Mouse (Mus musculus) kidney, adult 2 months (tissue): ENCODE results near the gene Vps36. TPM values are rescaled to one million over a fixed set of nuclear protein-coding genes. Genes with fewer than 3 reads are reported as not detected.

Experiments used
- DNase-seq: peaks from one replicate; pipeline ENCODE4 v3.0.0; 2021
- H3K27ac ChIP-seq: fragments of 200-500 bp; 2 replicates; pipeline ENCODE4 v1.5.1; 2012; ENCODE audit warnings: low read depth, low read length, control low read depth, inconsistent platforms; ENCODE audit not compliant: insufficient read depth
- H3K27me3 ChIP-seq: fragments of 200-500 bp; replicated peaks from 2 replicates; pipeline ENCODE4 v1.6.1; 2012; ENCODE audit warnings: mild to moderate bottlenecking, moderate library complexity, low read length, inconsistent platforms; ENCODE audit not compliant: control insufficient read depth, insufficient read depth
- H3K36me3 ChIP-seq: fragments of 200-500 bp; 2 replicates; pipeline ENCODE4 v1.6.1; 2012; ENCODE audit warnings: mild to moderate bottlenecking, moderate library complexity, low read length, inconsistent platforms; ENCODE audit not compliant: control insufficient read depth, insufficient read depth
- H3K4me1 ChIP-seq: fragments of 200-500 bp; 2 replicates; pipeline ENCODE4 v1.6.1; 2011; ENCODE audit warnings: low read length; ENCODE audit not compliant: control insufficient read depth, insufficient read depth
- H3K4me3 ChIP-seq: fragments of 200-500 bp; 2 replicates; pipeline ENCODE4 v1.5.1; 2011; ENCODE audit warnings: mild to moderate bottlenecking, low read depth, low read length, control low read depth; ENCODE audit not compliant: insufficient read depth
- CTCF ChIP-seq: fragments of 200-500 bp; conservative IDR thresholded peaks from 2 replicates; pipeline ENCODE4 v1.5.1; 2011; ENCODE audit warnings: low read depth, mild to moderate bottlenecking, control low read depth, low read length, moderate library complexity, mixed read lengths; ENCODE audit not compliant: insufficient read depth, insufficient read length
- POLR2A ChIP-seq: fragments of 200-500 bp; IDR thresholded peaks from one replicate; pipeline ENCODE4 v1.6.1; 2011; ENCODE audit warnings: low read depth, low read length, control low read depth
- WGBS: fragments of 180-500 bp; shearing (Covaris S2); methylation state at CpG from one replicate; pipeline ENCODE4 v1.1.7; 2018; 5-methylcytosine and 5-hydroxymethylcytosine counted together
- polyA plus RNA-seq: library from polyadenylated mRNA; depleted of rRNA; stranded (reverse); fragments of >200 nt; gene quantifications from 2 replicates; pipeline ENCODE4 v1.2.3, GENCODE M21; 2012

The Vps36 gene
- polyA plus RNA-seq, 1 experiment = 15.0 TPM

- H3K27me3 ChIP-seq = no peaks in the 10 kb centered on the region
- 95% methylated on average over 10 of the region's 10 CpGs for WGBS
- no peak overlapping the region for H3K4me3 ChIP-seq
- H3K36me3 ChIP-seq = peaks cover 4% of the 10 kb centered on the region
- H3K27ac ChIP-seq = no peak overlapping the region
- no peak for DNase-seq
- H3K4me1 ChIP-seq = no peaks in the 10 kb centered on the region
- no peak for TF ChIP-seq CTCF
- no peak for TF ChIP-seq POLR2A
Measured at GRCm38 (mm10) chr8:22214826-22215225, 22.2 kb downstream of the Vps36 start.

- 54% methylated on average over 8 of the region's 8 CpGs for WGBS
- Histone ChIP-seq H3K4me1 (no peaks in the 10 kb centered on the region; the same call in 1 of the 2 replicates), H3K36me3 (no peaks in the 10 kb centered on the region), H3K27ac (no peak overlapping the region), H3K4me3 (no peak overlapping the region), H3K27me3 (no peaks in the 10 kb centered on the region)
- TF ChIP-seq CTCF (no peak), POLR2A (no peak)
- DNase-seq = no peak
Measured at GRCm38 (mm10) chr8:22226361-22226760, 33.8 kb downstream of the Vps36 start.

- peak within 1 kb of the TSS; percentile 71 for H3K4me3 ChIP-seq
- WGBS = 2% methylated on average over 39 of the region's 39 CpGs
- H3K27ac ChIP-seq = no peak within 1 kb of the TSS; the same call in 1 of the 2 replicates
- no peaks in the 10 kb centered on the region; the same call in 1 of the 2 replicates for H3K4me1 ChIP-seq
- peak; percentile 82 for DNase-seq
- H3K27me3 ChIP-seq = no peaks in the 10 kb centered on the region
- H3K36me3 ChIP-seq = no peaks in the 10 kb centered on the region
- TF ChIP-seq CTCF (0 out of 2 replicates have a peak, but pooled peaks have one; percentile 1), POLR2A (no peak)
Measured at GRCm38 (mm10) chr8:22227061-22227877, 34.7 kb downstream of the Vps36 start, which contains the start of gene Thsd1. TSS of gene Thsd1 (plus strand) at chr8:22227313.

GRCm38 (mm10) chr8:22228621-22229020, 36.0 kb downstream of the Vps36 start:
- peak overlapping the region; percentile 43; the same call in 1 of the 2 replicates for H3K4me3 ChIP-seq
- no peaks in the 10 kb centered on the region; the same call in 1 of the 2 replicates for H3K4me1 ChIP-seq
- TF ChIP-seq POLR2A = no peak
- no peak for TF ChIP-seq CTCF

GRCm38 (mm10) chr8:22242986-22243385, 50.4 kb downstream of the Vps36 start:
- no peaks in the 10 kb centered on the region for H3K36me3 ChIP-seq
- TF ChIP-seq CTCF = no peak
- TF ChIP-seq POLR2A = no peak
- no peak overlapping the region for H3K27ac ChIP-seq
- H3K4me1 ChIP-seq = no peaks in the 10 kb centered on the region
- H3K4me3 ChIP-seq = no peak overlapping the region
- no peak for DNase-seq
- WGBS = 84% methylated on average over 9 of the region's 9 CpGs
- no peaks in the 10 kb centered on the region for H3K27me3 ChIP-seq

More at GRCm38 (mm10) chr8:22228621-22229020, 36.0 kb downstream of the Vps36 start:
- WGBS = 46% methylated on average over 7 of the region's 7 CpGs
- Histone ChIP-seq H3K27me3 (no peaks in the 10 kb centered on the region), H3K36me3 (no peaks in the 10 kb centered on the region), H3K27ac (peak overlapping the region; percentile 78)
- peak; percentile 60 for DNase-seq

GRCm38 (mm10) chr8:22245663-22246062, 53.1 kb downstream of the Vps36 start:
- Histone ChIP-seq H3K4me3 (no peak overlapping the region), H3K36me3 (no peaks in the 10 kb centered on the region), H3K27ac (no peak overlapping the region), H3K27me3 (no peaks in the 10 kb centered on the region), H3K4me1 (no peaks in the 10 kb centered on the region)
- no peak for DNase-seq
- WGBS = 80% methylated on average over 1 of the region's 1 CpGs
- TF ChIP-seq CTCF (no peak), POLR2A (no peak)

- no peak for TF ChIP-seq POLR2A
- TF ChIP-seq CTCF = no peak
- Histone ChIP-seq H3K36me3 (no peaks in the 10 kb centered on the region), H3K27me3 (no peaks in the 10 kb centered on the region), H3K4me3 (no peak overlapping the region), H3K4me1 (no peaks in the 10 kb centered on the region), H3K27ac (no peak overlapping the region)
- 87% methylated on average over 12 of the region's 12 CpGs for WGBS
- DNase-seq = no peak
Measured at GRCm38 (mm10) chr8:22247956-22248355, 55.3 kb downstream of the Vps36 start.
